Mouse (Mus musculus): ENCODE results near the gene Ngdn. TPM values are rescaled to one million over a fixed set of nuclear protein-coding genes. Genes with fewer than 3 reads are reported as not detected.
"Not testable (repeated sequence)": the region's sequence is repeated elsewhere in the genome, so short reads cannot be mapped to it uniquely, and the experiment has no call there.

The Ngdn gene
- total and polyA plus RNA-seq, 3 experiments: 2.9 to 36.0 (median 36.0) TPM

DNA sequence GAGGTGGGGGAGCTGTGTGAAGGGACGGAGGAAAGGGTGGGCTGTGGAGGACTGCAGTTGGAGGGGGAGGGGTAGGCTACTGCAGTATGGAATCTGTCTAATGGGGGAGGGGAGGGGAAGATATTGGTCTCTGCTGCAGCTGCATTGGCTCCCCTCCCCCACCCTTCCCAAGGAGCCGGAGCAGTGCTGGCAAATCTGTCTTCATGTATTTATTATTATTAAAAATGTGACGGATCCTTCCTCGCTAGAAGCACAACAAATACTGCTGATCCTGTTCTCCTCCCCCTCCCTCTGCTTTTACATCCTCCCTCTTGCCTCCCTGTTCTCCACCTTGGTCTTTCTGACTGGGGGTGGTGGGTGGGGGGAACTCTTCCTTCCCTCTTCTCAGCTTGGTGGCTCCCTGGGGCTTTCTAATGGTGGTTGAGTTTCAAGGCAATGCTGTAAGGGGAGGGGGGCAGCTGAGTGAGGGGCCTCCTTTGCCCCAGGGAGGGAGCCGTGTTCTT is 13.1 kb downstream of the Ngdn start:
- no peak for DNase-seq

DNA sequence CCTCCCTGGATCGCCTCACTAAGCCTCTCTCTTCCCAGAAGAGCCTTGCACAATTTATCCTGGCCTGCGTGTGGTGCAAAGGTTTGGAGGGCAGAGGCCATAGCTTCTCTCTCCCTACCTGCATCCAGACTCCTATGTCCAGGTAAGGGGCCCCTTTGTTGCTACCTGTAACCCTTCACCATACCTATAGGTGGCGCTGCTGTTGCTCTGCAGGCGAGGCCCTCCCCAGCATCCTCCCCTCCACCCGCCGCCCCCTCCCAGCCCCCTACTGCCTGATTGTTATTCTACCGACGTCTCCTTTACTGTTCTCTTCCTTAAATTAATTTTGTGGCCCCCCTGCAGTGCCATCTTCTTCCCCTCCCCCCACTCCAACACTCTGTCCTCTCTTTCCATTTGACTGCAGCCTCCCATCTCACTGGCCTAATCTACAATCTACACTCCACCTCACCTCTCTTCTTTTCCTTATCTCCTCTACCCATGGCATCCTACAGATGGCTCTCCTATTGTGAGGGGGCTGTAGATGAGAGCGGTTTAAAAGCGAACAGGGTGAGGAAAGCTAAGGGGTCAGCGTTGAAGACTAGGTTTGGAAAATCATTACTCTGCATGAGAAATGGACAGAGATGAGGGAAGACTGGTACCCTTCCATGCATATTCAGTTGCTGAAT is 13.9 kb downstream of the Ngdn start:
- no peak for DNase-seq

DNA sequence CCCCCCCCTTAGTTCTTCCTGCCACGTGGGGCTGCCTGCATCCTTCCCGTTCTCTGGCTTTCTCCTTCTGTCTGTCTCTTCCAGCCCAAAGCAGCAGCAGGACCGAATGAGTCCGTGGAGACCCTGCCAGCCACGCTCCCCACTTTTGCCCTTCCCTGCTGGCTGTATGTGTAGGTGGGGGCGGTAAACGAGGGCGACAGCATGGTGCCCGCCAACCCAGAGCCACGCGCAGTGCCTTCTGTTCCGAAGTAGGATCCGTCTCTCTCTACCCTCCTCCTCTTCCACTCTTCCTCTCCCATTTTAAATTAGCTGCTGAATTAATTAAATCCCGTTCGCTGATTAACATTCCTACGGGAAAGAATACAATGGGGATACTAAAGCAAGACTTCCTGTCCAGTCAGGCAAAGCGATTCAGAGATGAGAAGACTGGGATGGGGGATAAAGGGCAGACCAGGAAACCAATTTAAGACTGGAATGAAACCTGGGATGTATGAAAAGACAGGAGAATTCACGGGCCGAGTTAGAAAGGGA is 17.5 kb downstream of the Ngdn start:
- DNase-seq: no peak

DNA sequence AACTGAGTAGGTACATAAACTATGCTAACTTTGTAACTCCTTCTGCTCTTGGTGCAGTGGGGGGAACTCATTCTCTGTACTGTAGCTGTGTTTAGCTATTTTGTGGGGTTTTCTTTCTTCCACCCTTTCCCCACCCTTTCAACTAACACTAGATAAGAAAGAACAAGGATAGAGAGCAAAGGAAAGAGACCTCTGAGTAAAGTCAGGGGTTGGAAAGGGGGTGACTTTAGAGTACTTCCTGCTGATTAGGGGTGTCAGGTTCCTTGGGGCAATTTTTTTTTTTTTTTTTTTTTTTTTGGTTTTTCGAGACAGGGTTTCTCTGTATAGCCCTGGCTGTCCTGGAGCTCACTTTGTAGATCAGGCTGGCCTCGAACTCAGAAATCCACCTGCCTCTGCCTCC is 28.4 kb downstream of the Ngdn start:
- not testable (repeated sequence) for DNase-seq

DNA sequence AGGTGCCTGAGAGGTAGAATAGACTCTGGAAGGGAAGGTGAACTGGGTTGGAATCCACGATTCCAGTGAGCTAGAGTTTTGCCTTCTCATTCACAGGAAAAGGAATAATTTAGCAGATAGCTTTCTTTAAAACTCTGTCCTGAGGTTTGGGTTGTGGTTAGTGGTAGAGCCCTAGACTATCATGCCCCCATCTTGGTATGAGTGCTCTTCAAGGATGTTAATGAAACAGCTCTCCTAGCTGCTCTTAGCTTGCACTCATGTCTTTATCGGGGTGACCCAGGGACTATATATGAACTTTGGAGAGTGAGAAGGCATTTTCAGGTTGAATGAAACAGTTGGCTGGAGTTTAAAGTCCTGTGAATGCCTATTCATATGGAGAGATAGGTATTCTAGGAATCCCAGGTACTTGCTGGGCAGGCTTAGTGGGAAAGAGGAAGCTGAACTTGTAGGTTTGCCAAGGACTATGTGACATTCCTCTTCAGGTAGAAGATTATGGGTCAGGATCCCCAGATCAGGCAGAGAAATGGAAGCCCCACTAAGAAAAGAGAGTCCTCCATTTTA is 32.8 kb downstream of the Ngdn start:
- no peak for DNase-seq

DNA sequence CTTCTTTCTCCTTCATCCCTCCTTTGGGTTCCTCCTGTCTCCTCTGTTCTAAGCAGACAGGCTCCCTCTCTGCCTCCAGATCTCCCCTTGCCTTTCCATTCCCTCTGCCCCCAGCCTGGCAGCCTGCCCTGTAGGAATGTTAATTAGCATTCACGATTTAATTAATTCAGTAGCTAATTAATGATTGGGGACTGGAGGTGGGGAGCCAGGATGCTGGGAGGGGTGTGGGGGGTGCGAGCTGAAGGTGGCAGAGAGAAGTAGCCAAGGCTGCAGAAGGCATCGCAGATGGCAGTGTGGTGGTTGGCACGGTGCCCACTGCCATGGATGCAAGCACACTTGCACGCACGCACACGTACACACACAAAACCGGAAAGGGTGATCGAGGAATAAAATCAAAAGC is 37.2 kb downstream of the Ngdn start:
- no peak for DNase-seq

DNA sequence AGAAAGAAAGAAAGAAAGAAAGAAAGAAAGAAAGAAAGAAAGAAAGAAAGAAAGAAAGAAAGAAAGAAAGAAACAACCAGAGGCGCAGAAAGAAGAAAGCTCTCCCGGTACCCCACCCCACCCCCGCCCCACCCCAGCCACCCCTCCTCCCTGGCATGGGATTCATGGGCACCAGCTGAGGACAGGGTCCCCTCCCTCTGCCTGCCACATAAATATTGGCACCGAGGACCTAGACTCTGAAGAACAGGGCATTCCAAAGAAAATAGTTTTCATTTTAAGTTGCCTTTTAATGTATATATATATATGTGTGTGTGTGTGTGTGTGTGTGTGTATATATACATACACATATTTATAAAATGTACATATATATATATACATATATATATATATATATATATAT is 37.8 kb downstream of the Ngdn start:
- no peak for DNase-seq

DNA sequence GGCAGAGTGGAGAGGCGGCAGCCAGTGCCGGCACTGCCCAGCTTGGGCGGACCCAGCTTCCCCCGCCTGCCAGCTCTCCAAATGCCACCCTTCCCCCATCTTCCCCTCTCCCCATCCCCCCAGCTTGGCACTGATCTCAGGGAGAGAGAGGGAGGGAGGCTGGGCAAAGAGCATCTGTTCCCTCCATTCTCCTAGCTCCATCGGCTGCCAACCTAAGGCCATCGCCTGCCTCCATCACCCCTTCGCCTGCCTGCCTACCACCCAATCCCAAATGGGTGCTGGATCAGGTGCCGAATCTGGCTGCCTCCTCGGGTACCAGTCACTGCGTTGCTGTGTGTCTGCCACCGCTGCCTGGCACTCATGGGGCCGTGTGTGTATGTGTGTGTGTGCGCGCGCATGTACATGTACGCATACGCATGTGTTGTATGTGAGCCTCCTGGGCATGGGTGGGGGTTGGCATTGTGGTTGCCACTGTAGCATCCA is 38.5 kb downstream of the Ngdn start:
- DNase-seq: no peak

DNA sequence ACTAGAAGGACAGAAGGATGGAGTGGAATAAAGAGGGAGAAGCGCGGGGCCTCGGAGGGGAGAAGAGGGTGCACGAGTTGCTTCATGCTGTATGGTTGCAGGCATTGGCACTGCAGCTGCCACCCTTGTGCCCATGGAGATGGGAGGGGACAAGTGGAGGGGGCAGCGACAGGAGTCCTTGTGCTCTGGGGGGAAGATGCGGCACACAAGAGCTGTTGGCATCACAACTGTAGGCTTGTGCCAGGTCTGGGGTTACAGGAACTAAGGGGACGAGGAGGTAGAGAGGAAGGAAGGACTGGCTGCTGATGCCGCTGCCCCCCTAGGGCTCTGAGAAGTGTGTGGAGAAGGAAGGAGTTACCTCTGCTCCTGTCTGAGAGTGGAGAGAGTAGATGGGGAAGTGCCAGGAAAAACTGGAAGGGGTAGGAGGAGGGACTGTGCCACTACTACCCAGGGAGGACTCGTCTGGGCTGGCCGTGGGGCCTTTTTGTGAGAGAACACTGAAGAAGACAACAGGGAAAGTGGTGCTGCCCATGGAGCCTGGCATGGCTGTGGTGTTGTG is 39.0 kb downstream of the Ngdn start:
- DNase-seq: no peak

DNA sequence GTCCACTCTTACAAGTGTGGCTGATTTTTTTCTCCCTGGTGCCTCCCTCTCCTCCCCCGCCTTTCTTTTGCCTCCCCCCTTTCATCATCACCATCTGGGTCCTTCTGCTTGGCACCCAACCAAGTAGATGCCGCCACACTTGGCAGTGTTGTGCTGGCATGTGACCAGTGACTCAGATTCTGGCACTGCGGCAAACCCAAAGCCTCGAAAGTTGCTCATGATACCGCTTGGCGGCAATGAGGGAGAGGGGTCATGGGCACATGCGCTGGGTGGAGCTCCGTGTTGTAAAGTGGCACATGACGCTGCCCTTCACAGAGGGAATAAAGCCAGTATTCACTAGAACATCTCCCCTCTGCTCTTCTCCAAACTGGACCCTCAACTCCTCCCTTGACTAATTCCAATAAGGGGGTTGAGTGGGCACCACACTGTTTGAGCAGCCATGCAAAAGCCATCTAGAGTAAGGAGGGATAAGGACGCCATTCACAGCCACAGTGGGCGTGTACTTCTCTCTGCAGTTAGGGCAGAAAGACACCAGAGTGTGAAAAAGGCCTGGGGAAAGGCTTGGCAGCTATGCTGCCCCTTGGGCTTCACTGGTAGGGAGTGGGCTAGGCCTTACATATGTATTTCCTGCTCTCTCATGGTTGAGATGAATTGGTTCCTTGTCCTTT is 40.0 kb downstream of the Ngdn start:
- DNase-seq: peak; percentile 94

DNA sequence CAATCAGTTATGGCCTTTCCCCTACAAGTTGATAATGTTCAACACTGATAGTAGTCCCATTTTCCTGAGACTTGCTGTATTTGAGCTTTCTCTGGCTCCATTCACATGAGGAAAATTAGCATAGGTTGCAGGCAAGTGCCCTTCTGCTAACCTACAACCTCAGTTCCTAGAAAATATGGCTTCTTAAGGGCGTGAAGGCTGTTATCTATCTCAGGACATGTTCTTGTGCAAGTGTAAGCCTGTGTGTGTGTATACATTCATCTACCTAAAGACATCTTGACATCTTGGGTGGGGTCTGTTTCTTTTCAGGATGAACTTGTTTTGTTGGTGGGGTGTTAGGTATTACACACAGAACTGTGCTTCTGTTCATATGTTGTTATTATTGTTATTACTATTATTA is 43.8 kb downstream of the Ngdn start:
- no peak for DNase-seq

DNA sequence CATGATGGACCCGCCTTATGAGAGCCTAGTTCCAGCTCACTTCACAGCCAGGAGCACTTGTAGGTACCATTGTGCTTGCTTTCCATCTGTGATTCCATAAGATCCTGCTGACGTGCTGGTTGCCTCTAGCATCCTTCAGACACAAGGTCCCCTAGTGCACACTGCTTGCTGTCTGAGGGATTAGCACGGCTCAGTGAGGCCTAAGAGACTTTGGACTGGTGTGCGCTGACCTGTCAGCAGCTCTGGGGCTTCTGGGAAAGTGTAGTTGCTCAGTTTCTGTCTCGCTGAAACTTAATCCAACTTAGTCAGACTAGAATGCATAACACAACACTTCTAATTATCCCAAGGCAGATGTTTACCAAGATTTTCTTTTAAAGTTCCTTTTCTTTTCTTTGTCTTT is 44.7 kb downstream of the Ngdn start:
- no peak for DNase-seq

DNA sequence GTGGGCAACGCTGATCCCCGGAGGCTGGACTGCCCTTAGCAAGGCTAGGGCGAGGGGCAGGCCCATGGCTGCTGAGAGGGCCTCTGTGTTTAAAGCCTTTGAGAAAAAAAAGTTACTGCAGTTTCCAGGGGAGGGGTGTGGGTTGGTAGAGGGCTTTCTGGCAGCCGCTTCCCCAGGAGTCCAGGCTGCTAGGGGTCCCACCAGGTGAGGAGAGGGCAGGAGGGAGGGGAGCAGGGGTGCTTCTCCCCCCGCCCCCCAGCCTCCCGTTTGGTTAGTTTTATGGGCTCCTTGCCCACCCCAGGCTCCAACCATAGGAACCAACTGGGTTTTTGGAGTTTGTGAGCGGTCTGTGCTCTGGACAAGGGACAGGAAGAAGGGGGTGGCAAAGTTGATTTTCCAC is 46.6 kb downstream of the Ngdn start:
- no peak for DNase-seq

DNA sequence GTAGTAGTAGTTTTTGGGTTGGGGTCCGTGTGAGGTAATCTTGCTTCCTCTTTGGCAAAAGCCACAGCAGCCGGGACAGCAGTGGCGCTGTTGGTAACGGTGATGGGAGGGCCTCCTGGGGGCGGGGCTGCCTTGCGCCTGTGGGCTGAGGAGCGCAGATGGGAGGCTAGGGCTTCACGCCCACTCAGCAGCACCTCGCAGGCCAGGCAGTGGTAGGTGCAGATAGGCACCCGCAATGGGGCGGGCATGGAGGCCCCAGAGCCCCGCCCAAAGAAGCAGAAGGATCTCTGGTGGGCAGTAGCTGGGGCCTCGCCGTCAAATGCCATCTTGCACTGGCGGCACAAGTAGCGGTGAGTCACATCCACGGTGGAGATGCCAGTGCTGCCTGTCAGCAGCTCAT is 47.4 kb downstream of the Ngdn start:
- peak; percentile 35 for DNase-seq

DNA sequence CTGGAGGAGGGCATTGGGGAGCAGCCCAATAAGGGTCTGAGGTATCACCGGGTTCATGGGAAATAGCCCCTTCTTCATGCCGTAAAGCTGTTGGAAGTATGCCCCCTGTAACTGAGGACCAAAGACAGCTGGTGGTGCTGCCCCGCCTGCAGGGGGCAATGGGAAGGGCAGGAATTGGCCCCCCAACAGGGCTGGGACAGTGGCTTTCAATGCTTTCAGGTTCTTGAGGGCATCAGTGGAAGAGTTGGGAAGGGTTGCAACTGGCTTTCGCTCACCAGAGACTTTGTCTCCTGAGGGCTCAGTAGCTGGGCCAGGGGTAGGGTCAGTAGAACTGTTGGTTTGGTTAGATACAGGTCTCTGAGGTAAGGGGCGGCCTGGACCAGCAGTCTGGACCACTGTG is 47.9 kb downstream of the Ngdn start:
- no peak for DNase-seq

DNA sequence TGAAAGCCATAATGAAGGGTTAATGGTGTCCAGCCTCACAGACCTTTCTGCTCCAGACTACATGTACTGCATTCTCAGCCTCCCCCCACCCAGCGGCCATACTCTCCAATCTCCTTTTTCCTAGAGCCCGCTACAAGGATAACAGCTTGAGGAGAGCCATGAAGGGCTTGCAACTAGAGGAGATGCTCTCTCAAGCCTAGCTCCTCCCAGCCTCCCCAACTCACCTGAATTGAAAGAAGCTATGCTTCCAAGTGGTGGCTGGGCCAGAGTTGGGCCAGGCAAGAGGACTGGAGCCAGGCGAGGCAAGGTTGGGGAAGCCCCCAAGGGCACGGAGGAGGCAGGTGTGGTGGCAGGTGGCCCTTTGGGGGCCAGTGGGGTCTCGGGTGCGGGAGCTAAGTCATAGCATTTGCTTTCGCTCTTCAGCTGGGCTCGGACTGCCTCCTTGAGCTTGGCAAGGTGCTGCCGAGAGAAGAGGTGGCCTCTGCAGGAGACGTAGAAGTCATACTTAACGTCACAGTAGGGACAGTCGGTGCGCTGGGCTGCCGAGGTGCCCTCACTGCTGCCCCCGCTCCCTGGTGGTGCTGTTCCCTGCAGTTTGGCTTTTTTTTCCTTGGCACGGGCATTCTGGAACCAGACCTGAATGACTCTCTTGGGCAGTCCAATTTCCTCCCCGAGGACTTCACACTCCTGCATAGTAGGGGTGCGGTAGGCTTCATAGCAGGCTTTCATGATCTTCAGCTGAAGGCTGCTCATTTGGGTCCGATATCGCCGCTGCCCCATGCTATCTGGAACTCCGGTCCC is 48.5 kb downstream of the Ngdn start:
- no peak for DNase-seq

DNA sequence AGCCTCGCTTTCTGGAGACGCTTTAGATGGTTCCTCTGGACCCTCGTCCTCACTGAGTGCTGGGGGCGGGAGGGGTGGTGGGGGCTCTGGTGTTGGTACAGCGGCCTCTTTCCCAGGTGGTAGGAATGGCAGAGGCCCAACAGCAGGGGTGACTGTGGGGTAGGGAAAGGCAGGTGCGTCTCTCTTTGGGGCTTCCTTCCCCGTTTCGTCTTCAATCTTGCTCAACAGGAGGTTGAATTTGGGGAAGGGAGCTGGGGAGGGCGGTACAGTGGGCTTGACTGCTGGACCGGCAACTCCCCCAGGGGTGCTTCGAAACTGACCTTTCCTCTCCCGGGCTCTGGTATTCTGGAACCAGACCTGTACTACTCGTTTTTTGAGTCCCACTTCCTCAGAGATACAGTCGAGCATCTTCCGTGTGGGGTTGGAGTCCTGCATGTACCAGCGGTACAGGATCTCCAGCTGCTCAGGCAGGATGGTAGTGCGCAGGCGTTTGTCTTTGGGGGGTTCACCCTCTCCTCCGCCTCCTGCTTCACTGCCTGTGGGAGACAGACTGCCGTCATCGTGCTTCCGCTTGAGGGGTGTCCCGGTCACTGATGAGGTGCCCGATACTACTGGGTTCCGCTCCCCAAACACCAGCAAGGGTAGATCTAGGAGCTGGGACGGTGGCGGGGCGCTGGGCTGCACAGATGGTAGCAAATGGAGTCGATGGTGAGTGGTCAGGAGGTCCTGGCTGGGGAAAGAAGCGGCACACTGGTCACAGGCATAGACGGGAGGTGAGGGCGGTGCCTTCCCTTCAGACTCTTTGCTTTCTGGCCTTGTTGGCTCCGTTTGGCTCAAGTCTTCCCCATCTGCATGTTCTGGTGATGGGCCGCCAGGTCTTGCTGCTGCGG is 49.5 kb downstream of the Ngdn start:
- no peak for DNase-seq

DNA sequence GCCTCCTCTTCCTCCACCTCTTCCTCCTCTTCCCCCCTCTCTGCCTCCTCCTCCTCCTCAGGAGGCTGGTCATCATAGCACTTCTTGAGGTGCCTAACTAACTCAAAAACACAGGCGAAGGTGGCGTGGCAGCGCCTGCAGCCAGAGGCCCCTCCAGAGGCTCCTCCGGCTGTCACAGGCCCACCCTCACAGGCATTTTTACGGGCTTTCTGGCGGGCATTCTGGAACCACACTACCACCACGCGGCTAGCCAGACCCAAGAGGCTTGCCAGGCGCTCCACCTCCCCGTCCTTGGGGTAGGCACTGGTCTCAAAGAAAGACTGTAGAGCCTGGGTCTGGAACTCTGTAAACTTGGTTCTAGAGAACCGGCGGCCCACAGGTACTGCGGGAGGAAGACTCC is 50.1 kb downstream of the Ngdn start:
- DNase-seq: no peak

DNA sequence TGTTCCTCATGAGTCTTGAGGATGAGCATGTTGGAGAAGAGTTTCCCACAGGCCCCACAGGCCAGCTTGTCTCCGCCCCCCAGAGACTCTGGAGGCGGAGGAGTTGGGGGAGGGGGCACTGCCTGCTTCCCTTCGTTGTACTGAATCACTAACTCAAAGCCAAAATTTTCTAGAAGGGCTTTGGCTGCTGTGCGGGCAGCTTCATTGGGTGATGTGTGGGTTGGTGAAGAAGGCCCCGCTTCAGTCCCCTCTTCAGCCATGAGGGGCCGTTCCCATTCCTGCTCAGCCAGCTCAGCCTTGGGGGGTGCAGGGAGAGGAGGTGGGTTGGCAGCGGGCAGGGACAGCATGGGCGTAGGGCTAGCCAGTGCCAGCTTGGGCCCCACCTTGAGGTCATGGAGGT is 50.8 kb downstream of the Ngdn start:
- no peak for DNase-seq

DNA sequence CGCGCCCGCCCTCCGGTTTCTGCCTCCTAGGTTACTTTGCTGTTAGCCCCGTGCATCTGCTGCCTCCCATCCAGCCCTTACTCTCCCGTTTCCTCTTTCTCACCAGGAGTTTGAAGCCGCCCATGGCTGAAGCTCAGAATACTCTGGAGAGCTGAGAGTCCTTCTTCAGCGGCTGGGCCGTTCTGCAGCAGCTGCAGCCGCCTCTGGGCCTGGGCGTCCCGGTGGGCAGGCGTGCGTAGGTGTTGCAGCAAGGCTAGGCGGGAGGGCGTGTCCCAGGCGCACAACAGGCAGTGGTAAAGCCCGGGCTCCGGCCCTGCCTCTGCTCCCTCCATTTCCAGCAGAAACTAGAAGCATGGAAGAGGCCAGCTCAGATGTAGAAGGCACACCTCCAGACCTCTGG is 56.5 kb downstream of the Ngdn start:
- DNase-seq: no peak
